Mouse (Mus musculus) lung, embryonic 14.5 days (tissue): Measurements from ENCODE around the gene Slc16a14. TPM values are rescaled to one million over a fixed set of nuclear protein-coding genes. Genes with fewer than 3 reads are reported as not detected.

Experiments
- ATAC-seq: fragments of 200-750 bp; cut with Nextera tagmentation; 2 replicates; pipeline ENCODE4 v1.8.0; 2017; ENCODE audit warnings: mild to moderate bottlenecking, moderate TSS enrichment, moderate library complexity; ENCODE audit not compliant: insufficient read depth
- DNase-seq: peaks from one replicate; pipeline ENCODE4 v3.0.0-alpha.2; 2015
- H3K27ac ChIP-seq: fragments of 300-500 bp; sonication (generic); 2 replicates; pipeline ENCODE4 v1.5.1; 2014; ENCODE audit warnings: low read depth, mild to moderate bottlenecking, moderate library complexity
- H3K27me3 ChIP-seq: fragments of 300-500 bp; sonication (generic); 2 replicates; pipeline ENCODE4 v1.6.1; 2014; ENCODE audit warnings: low read length, control low read depth; ENCODE audit not compliant: insufficient read depth
- H3K36me3 ChIP-seq: fragments of 300-500 bp; sonication (generic); 2 replicates; pipeline ENCODE4 v1.6.1; 2014; ENCODE audit warnings: control low read depth; ENCODE audit not compliant: insufficient read depth
- H3K4me1 ChIP-seq: fragments of 300-500 bp; sonication (generic); 2 replicates; pipeline ENCODE4 v1.6.1; 2014; ENCODE audit warnings: antibody characterized with exemption, control low read depth; ENCODE audit not compliant: insufficient read depth
- H3K4me2 ChIP-seq: fragments of 300-500 bp; sonication (generic); 2 replicates; pipeline ENCODE4 v1.6.1; 2014; ENCODE audit warnings: mild to moderate bottlenecking
- H3K4me3 ChIP-seq: fragments of 300-500 bp; sonication (generic); 2 replicates; pipeline ENCODE4 v1.5.1; 2014; ENCODE audit warnings: low read depth, low read length
- H3K9ac ChIP-seq: fragments of 300-500 bp; sonication (generic); 2 replicates; pipeline ENCODE4 v1.6.1; 2014
- H3K9me3 ChIP-seq: fragments of 300-500 bp; sonication (generic); 2 replicates; pipeline ENCODE4 v1.6.1; 2016; ENCODE audit warnings: low read depth, low read length, control low read depth
- CTCF ChIP-seq: IDR thresholded peaks from 2 replicates; pipeline ENCODE4 v1.5.1; 2016; ENCODE audit warnings: antibody characterized with exemption, low read depth
- WGBS: fragments of 180-500 bp; shearing (Covaris S2); extraction: QIAGEN DNeasy Blood & Tissue Kit; methylation state at CpG from one replicate; pipeline ENCODE4 v1.1.7; 2014; 5-methylcytosine and 5-hydroxymethylcytosine counted together
- polyA plus RNA-seq: library from polyadenylated mRNA; unstranded; fragments of >200 nt; fragmentation: Nextera tagmentation; extraction: Ambion mirVana; gene quantifications from 2 replicates; pipeline ENCODE4 v1.2.1, GENCODE M21; 2014

Slc16a14 gene
- polyA plus RNA-seq, 1 experiment from 2014 or later, result not detected

DNA sequence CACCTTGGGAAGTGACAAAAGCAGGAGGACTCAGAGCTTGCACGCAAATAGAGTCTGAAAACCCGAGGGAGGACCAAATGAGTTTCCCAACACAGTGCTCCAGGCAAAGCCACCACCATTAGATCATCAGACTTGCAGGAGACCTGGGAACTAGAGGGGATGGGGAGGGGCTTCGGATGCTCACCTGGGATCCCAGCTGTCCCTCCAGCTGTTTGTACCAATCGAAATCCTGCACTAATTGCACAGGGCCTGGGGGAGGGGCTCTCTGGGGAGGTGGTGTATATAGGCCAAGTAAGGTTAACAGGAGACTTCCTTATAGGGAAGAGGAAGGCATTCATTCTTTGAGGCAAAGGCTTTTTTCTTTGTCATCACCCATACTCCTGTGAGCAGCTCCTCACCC is 66.1 kb downstream of the Slc16a14 start:
- H3K4me2 ChIP-seq, result no peak overlapping the region

DNA sequence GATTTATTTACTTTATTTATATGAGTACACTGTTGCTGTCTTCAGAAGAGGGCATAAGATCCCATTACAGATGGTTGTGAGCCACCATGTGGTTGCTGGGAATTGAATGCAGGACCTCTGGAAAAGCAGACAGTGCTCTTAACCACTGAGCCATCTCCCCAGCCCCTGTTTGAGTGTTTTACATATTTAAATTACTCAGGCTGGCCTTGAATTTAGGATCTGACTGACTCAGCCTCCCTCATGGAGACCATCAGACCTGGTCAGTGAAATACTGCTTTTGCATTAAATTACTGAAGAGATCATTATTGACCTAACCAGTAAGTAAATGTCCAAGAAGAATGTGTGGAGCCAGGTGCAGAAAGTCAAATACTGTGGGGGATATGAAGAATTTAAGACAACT is 66.6 kb downstream of the Slc16a14 start:
- no peak overlapping the region for H3K4me3 ChIP-seq
- no peaks in the 10 kb centered on the region for H3K4me1 ChIP-seq
- H3K27ac ChIP-seq, result no peak overlapping the region
- no peak for TF ChIP-seq CTCF
- ATAC-seq (no peak), DNase-seq (no peak)
- no peaks in the 10 kb centered on the region for H3K9me3 ChIP-seq
- H3K9ac ChIP-seq, result no peak overlapping the region
- H3K4me2 ChIP-seq, result no peak overlapping the region
- H3K36me3 ChIP-seq, result no peaks in the 10 kb centered on the region
- H3K27me3 ChIP-seq, result no peaks in the 10 kb centered on the region

More for the DNA sequence above, 66.1 kb downstream of the Slc16a14 start:
- Histone ChIP-seq H3K9ac (no peak overlapping the region), H3K4me1 (no peaks in the 10 kb centered on the region), H3K9me3 (no peaks in the 10 kb centered on the region), H3K36me3 (no peaks in the 10 kb centered on the region), H3K4me3 (no peak overlapping the region), H3K27ac (no peak overlapping the region), H3K27me3 (no peaks in the 10 kb centered on the region)
- no peak for DNase-seq
- WGBS, result 75% methylated on average over 4 of the region's 4 CpGs
- no peak for TF ChIP-seq CTCF
- no peak for ATAC-seq

DNA sequence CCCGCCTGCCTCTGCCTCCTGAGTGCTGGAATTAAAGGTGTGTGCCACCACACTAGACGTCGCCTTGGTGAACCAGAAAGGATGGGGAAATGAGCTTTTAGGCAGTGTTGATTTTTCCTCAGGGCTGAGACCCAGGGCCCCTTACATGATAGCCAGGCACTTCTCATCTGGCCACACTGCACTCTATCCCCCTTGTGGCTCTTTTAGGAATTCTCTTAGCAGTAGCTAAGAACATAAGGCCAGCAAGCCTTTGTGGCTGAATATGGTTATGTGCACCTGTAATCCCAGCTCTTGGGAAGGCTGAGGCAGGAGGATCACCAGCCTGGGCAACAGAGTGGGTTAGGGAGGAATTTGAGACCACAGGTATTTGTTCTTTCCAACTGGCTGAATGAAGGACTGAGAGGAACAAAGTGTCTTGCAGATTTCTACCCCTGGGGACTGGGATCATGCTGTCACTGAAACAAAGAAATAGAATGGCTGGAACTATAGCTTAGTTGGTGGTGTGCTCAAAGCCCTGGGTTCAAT is 68.2 kb downstream of the Slc16a14 start:
- ATAC-seq, result no peak
- Histone ChIP-seq H3K9me3 (no peaks in the 10 kb centered on the region), H3K4me1 (no peaks in the 10 kb centered on the region), H3K4me3 (no peak overlapping the region), H3K36me3 (no peaks in the 10 kb centered on the region), H3K9ac (no peak overlapping the region), H3K4me2 (no peak overlapping the region), H3K27me3 (no peaks in the 10 kb centered on the region), H3K27ac (no peak overlapping the region)
- TF ChIP-seq CTCF, result no peak
- DNase-seq, result no peak
- WGBS, result 91% methylated on average over 3 of the region's 3 CpGs

DNA sequence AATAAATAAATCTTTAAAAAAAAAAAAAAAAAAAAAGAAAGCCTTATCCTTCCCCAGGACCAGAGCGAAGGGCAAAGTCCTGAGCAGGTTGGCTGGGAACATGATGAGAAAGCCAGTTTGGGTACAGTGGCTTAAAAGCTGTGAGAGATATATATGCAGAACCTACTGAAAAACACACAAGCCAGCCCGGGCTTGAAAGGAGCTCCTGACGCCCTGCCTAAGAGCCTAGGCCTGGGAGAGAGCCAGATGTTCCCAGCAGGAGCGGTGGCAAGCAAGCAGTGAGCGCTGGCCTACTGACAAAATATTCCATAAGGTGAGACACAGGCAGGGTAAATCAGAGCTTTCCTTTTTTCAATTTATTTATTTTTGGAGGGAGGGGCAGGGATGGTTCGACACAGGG is 68.7 kb downstream of the Slc16a14 start:
- 82% methylated on average over 6 of the region's 6 CpGs for WGBS
- H3K4me3 ChIP-seq, result no peak overlapping the region
- no peak overlapping the region for H3K9ac ChIP-seq
- DNase-seq, result no peak
- H3K27ac ChIP-seq, result no peak overlapping the region
- H3K4me2 ChIP-seq, result no peak overlapping the region
- TF ChIP-seq CTCF, result no peak
- no peaks in the 10 kb centered on the region for H3K9me3 ChIP-seq
- H3K36me3 ChIP-seq, result no peaks in the 10 kb centered on the region
- no peaks in the 10 kb centered on the region for H3K4me1 ChIP-seq
- no peak for ATAC-seq
- no peaks in the 10 kb centered on the region for H3K27me3 ChIP-seq

DNA sequence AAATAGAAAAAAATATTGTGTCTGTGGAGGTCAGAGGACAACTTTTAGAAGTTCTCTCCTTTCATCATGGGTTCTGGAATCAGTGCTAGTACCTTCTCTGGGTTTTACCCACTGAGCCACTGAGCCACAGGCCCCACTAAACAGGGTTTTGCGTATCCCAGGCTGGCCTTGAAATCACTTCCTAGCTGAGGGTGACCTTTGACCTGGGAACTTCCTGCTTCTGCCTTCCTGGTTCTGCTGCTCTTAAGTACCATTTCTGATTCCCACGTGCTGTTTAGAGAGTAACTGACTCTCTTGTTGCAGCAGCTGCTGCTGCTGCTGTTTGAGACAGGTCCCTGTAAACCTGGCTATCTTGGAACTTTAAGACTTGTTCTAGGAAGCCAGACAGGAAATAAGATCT is 70.3 kb downstream of the Slc16a14 start:
- Histone ChIP-seq H3K27ac (no peak overlapping the region), H3K4me1 (no peaks in the 10 kb centered on the region), H3K9ac (no peak overlapping the region), H3K4me2 (no peak overlapping the region), H3K36me3 (no peaks in the 10 kb centered on the region), H3K9me3 (no peaks in the 10 kb centered on the region), H3K4me3 (no peak overlapping the region), H3K27me3 (no peaks in the 10 kb centered on the region)
- 50% methylated on average over 2 of the region's 2 CpGs for WGBS
- DNase-seq (no peak), ATAC-seq (no peak)
- no peak for TF ChIP-seq CTCF

DNA sequence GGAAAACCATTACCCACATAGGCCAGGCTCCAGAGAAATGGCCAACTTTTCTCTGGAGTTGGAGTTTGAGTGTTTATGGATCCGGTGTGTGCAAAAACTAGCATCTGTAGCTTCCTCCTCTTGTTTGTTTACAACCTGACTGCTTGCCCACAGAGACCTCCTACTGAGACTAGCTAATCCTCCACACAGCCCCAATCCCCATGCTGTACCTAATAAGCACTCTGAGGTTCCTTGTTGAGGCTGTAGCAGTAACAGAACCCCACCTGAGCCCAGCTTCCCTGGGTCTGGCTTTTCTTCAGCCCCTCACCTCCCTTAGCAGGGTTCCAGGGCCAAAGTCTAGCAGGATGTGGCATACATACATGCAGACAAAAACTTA is 73.7 kb downstream of the Slc16a14 start:
- no peaks in the 10 kb centered on the region for H3K9me3 ChIP-seq
- no peaks in the 10 kb centered on the region for H3K27me3 ChIP-seq
- no peak overlapping the region for H3K27ac ChIP-seq
- TF ChIP-seq CTCF, result no peak
- no peaks in the 10 kb centered on the region for H3K36me3 ChIP-seq
- H3K4me2 ChIP-seq, result no peak overlapping the region
- H3K4me3 ChIP-seq, result no peak overlapping the region
- no peak for ATAC-seq
- WGBS, result 47% methylated on average over 1 of the region's 1 CpGs
- H3K4me1 ChIP-seq, result no peaks in the 10 kb centered on the region
- no peak for DNase-seq
- H3K9ac ChIP-seq, result no peak overlapping the region

DNA sequence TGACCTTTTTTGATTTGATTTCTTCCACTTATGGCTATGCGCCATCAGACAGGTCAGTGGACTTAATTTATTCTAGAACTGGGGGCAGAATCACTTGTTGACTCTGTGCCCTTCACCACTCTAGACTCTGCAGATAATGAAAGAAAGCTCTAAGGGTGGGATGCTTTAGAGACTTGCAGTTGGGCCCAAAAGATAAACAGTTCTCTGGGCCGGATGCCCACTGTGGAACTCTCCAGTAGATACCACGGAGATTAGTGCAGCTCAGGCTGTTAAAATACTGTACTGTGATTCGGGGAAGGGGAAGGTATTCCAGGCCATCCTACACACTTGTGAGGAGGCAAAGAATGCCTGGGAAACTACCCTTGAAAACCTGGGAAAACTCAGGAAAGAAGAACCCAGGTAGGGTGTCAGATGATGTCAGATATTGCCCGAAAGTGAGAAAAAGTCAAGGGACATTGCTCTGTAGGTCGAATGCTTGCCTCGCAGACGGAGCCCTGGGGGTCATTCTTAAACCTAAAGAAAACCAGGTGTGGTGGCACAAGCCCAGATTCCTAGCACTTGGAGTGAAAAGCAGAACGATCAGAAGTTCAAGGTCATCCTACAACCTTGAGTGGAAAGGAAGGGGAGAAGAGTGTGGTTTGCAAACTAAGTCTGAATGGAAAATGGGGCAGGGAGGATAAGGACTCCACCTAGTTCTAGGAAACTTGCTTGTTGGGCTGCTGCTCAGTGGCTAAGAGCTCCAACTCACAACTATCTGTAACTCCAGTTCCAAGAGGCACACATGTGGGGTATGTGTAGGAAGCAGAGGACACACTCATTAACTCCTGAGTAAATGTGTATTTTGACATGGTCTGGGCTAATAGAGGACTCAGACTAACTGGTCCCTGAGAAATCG is 74.3 kb downstream of the Slc16a14 start:
- Histone ChIP-seq H3K27me3 (no peaks in the 10 kb centered on the region), H3K4me1 (no peaks in the 10 kb centered on the region), H3K9me3 (no peaks in the 10 kb centered on the region), H3K4me3 (no peak overlapping the region), H3K9ac (no peak overlapping the region), H3K36me3 (no peaks in the 10 kb centered on the region), H3K4me2 (no peak overlapping the region), H3K27ac (no peak overlapping the region)
- DNase-seq (peak; percentile 15), ATAC-seq (no peak)
- TF ChIP-seq CTCF, result no peak
- 63% methylated on average over 10 of the region's 10 CpGs for WGBS
